Mouse (Mus musculus): ENCODE data around the gene Tle3.

- TF ChIP-seq MYOD1 (IDR thresholded peaks at IDR 0.05; ENCODE audit: control insufficient read depth, insufficient read length, low read depth), result no peak
- TF ChIP-seq CTCF (IDR thresholded peaks at IDR 0.05; ENCODE audit: control insufficient read depth, insufficient read depth, insufficient read length), result no peak
- no peak for TF ChIP-seq CEBPB (IDR thresholded peaks at IDR 0.05; ENCODE audit: low read depth)
- no peak for TF ChIP-seq FOSL1 (IDR thresholded peaks at IDR 0.05; ENCODE audit: insufficient read depth, low read length, poor library complexity, severe bottlenecking)
- TF ChIP-seq USF1 (IDR thresholded peaks at IDR 0.05; ENCODE audit: low read depth), result no peak
Measured at GRCm38 (mm10) chr9:61384646-61385443, 12.7 kb downstream of the Tle3 start.
